Mouse (Mus musculus) thymus, postnatal 36 days (tissue): Measurements from ENCODE around the gene Appl2.
"Not testable (repeated sequence)": the region's sequence is repeated elsewhere in the genome, so short reads cannot be mapped to it uniquely, and the experiment has no call there.

ENCODE experiments used
- DNase-seq, 2 experiments: peaks; one replicate each; pipeline ENCODE4 v3.0.0; 2022; ENCODE audit warnings: mixed read lengths in 2 of 2

Appl2 gene

DNA sequence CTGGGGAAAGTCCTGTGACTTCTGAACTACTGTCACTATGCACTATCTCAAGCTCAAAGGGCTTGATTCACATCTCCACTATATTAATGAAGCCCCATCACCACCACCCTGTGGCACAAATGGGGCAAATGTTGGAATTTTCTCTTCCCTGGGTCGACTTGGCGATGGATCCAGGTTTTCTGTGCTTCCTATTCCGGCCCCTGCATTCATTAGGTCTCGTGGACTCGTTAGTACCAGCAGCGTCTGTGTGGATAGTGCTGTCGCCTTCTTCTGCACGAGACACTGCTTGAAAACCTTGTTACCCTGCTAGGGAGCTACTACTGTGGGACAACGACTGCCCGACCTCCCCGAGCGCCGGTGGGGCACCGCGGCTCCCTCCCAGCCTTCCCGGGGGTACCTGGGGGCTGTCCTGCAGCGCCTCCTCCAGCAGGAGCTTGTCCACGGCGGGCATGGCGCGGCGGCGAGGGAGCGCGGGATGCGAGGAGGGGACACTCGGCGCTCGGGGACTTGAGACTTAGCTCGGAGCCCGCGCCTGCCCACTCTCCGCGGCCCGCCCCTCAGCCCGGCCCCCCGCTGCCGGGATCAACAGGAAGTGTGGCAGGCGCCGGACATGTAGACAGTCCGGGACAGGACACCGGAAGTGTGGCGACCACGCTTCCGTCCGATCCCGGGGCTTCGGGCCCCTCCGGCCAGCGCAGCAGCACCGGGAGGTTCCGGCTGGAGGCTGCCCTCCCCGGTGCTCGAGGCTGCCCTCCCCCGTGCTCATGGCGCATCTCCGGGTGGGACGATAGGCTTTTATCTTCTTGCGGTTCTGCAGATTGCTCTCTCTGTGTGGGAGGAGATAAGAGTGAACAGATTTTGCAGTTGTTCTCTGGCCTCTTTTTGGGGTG, at the start of gene Appl2:
Appl2 (minus strand) TSS at position 608 of the 890 bp plus-strand sequence.
- DNase-seq, result peak; percentile 46 to 60

- DNase-seq, result no peak
These were observed 47.7 kb upstream of the Appl2 start for GRCm38 (mm10) chr10:83696226-83696625.

DNA sequence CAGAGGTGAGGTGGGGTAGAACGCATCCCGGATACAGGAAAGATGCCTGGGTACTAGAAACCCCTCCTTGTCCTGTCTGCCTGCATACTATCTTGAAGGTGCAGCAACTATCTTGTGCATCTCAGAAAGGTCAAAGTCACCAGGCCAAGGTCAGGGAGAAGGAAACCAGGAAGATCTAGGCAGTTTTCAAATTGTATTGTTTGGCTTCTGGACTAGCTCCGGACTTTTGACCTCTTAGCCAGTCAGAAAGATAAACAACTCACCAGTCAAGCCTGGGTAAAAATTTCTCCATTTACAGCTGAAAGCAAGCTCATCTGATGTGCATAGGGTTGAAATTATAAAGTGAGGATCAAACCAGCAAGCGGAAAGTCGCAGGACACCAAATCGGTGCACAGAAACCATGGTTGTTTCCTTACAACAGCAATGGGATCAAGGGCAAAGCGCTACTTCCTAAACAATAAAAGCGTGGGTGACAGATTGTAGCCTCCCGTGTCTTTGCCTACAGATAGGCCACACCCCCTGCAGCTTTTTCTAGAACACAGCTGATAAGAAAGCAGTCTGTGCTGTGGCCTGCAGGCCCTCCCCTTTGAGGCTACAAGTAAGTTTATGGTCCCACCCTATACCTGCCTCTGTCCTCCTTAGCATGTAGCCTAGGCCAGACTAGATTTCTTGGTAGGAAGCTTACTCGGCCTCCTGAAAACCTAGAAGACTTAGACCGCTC, 43.8 kb upstream of the Appl2 start:
- no peak for DNase-seq

GRCm38 (mm10) chr10:83688215-83688614, 39.7 kb upstream of the Appl2 start:
- DNase-seq, result no peak

GRCm38 (mm10) chr10:83681334-83681733, 32.8 kb upstream of the Appl2 start:
- no peak for DNase-seq

DNA sequence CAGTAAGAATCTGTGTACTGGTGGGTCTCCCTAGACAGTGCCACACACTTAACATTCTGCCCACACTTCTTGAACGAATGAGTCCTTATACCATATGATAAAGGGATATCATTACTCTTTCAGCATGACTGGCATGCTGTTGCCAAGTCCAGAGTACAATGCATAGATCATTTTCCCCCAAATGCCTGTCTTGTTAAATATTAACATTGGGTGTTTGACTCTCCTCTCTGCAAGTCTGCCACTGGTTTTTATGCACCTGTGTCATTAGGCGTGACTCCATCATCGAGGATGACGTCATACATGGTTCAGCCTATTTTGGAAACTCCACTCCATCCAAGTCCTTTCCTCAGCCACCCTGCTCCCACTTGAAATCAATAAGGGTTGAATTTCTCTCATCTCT, 18.0 kb upstream of the Appl2 start:
- DNase-seq, result no peak

- no peak for DNase-seq
These were observed 13.4 kb upstream of the Appl2 start for GRCm38 (mm10) chr10:83661925-83662324.

GRCm38 (mm10) chr10:83660605-83661004, 12.1 kb upstream of the Appl2 start:
- no peak for DNase-seq

DNA sequence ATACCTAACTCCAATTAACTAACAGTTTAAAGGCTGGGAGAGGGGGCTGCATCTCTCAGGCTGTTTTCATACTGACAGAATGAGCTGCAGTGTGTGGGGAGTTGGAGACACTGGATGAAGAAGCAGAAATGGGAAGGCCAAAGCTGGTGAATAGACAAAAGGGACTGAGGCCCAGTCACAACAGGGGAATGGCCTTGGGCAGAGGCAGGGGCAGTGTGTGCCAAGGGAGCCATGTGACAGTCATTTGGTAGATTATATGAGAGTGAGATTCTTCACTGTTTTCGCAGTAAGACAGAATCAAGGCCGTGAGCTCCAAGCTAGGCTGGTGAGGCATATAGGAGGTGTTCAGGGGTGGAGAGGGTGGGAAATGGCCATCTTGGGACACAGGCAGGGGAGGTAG, 6.1 kb upstream of the Appl2 start:
- DNase-seq, result no peak

- not testable (repeated sequence) for DNase-seq
These were observed 3.8 kb upstream of the Appl2 start for GRCm38 (mm10) chr10:83652205-83652866.

DNA sequence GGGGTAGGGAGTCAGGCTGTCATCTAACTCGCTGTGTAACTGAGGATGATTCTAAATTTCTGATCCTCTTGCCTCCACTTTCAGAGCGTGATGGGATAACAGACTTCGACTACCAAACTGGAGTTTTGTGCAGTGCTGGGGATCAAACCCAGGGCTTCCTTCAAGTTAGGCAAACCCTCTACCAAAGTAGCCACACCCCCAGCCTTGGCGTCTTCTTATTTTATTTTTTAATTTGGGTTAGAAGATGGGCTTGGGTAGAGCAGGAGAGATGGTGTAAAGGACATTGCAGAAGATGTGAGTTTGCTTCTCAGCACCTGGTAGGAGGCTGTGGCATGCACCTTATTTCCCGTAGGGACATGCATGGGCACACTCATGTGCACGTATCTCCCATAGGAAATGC, 499 bp upstream of the Appl2 start:
- no peak for DNase-seq

DNA sequence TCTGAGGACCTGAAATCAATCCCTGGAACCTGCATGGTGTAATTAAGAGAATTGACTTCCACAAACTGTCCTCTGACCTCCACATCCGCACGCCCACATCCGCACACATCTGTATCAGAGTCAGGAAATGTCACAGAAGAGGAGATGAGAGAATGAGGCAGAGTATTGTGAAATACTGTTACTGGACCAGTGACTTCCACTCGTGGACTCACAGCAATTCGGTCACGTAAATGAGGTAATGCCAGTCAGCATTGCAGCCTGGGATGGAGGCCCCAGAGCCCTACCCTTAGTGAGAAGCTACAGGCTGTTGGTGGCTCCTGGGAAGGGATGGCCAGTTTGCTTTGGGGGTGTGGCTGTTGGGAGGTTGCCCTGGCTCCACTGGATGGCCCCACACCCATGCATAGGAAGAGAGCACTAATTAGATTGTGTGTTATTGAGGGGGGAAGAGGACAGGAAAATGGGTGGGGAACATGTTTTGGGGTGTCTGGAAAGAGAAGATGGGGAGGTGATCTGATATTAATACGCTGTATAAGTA, 2.1 kb downstream of the Appl2 start:
- DNase-seq, result no peak

DNA sequence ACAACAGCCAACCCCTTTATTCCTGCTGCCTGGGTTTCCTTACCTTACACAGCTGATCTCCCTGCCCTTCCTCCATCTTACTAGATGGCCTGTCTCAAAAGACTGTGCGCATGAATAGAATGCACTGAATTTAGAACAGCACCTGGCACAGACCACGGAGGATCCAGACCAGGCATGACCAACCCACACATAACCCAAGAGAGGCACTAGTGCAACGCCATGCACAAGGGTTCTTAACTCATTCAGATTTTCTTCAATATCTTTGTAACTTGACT, 2.9 kb downstream of the Appl2 start:
- no peak for DNase-seq

DNA sequence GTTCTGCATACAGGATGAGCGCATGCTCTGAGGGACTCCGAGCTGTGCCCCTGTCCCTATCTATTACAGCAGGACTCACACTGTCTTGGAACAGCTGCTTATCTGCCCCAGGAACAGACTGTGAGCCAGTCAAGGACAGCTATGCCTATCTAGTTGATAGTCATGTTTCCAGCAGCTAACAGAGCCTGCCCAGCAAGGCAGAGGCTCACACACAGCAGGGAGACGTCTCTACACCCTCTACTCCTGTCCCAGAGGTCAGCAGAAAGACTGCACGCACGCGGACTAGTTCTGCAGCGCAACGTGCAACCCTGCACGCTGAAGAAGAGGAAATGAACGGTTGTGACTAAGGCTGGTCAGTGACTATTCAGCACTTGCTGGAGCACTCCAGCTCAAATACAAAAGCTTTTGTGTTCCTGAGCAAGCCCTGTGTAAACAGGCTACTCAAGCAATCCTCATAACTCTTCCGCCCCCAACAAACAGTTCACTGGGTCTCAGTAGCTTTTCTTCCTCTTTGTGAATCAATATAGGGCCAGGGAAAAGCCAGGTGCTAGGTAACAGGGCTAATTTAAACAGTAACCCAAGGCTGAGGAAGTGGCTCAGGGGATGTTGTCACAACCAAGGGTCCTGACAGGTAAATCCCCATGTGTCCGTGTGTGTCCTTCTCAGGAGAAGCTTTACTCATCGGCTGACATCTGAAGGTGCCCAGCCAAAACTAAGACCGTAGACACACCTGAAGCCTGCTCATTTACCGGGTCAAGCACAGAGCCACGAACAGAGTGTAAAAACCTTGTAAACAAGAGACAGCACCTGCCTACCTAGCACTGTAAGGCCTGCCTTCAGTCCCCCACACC, 3.4 kb downstream of the Appl2 start:
- DNase-seq, result no peak

DNA sequence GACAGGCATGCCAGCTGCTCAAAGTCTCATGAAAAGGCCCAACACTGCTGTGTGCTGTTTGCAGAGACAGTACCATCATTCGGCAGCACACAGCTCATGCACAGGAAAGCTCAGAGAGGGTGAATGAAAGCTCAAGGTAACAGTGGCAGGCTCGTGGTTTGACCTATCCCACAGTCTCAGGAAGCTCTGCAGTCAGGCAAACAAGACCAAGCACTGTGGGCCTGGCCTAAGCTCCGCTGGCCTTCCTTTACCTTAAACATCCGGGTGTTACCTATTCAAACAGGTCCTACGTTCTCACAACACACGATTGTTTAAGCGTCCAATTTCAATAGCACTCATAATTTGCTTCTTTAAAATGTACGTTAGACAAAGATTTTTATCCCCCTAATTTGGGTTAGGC, 4.4 kb downstream of the Appl2 start:
- no peak for DNase-seq

DNA sequence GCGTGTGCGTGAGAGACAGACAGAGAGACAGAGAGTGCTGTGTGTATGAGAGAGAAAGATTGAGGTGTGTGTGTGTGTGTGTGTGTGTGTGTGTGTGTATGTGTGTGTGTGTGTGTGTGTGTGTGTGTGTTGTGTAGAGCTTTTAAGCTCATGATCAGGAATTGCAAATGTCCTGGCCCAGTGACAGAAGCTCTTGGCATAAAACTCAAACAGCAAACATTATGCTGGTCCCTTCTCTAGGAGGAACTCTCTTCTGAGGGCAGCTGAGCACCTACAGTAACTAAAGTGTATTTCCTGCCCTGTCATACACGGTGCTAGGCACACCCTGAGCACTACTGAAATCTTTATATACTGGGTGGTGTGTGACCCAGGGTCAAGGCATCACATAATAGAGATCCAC, 6.9 kb downstream of the Appl2 start:
- DNase-seq, result no peak

- no peak for DNase-seq
These were observed 8.6 kb downstream of the Appl2 start for GRCm38 (mm10) chr10:83639881-83640386.

DNA sequence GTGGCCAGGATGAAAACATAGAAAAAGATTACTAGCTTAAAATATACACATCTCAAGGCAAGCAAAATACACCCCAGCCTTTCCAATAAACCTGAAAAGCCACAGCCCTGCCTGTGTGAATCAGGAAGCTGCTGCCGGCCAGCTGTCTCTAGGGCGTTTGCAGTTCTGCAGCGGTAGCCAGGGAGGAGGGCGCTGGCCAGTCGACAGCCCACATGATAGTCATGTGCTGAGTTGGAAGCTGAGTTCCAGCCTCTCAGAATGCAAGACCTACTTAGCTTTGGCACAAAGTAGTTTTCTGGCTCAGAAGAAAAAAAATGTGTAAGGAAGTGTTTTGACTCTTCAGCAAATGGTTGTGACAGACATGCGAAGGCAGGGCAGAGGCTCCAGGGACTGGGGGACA, 11.2 kb downstream of the Appl2 start:
- no peak for DNase-seq

GRCm38 (mm10) chr10:83636191-83636590, 12.3 kb downstream of the Appl2 start:
- DNase-seq, result no peak

DNA sequence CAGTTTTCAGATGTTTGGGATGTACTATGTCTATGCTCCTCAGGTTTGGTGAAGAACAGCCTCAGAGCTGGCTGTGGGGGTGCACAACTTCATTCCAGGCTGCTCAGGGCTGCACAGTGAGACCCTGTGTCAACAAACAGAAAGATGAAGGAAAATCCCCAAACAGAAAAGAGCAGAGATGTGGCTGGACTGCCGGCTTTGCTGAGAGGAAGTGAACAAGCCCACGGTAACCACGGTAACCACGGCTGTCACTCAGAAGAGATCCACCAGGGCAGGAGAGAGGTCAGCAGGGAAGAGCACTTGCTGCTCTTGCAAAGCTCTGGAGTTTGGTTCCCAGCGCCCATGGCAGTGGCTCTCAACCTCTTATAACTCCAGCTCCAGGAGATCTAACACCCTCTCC, 14.1 kb downstream of the Appl2 start:
- DNase-seq, result peak; percentile 9 to 22

GRCm38 (mm10) chr10:83632806-83633374, 15.6 kb downstream of the Appl2 start:
- DNase-seq, result no peak

DNA sequence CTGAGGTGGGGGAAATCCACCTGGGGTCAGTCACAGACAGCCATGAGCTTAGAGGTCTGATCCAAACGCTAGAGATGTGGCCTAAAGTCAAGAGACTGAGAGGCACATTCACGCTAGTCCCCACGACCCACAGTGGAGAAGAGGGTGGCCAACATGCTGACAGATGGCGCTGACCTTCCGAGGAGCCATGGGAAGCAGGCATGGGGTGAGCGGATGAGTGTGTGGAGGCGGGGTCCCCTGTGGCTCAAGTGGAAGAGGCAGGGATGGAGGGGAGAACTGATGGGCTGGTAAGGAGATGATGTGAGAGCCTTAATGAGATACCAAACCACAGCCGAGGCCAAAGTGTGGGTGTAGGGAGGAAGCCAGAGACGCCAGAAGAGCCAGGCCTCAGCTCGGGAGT, 16.8 kb downstream of the Appl2 start:
- DNase-seq, result no peak
